Mouse (Mus musculus) intestine, postnatal 0 days (tissue): ENCODE measurements at regions not wholly inside any gene's neighbourhood (a gene's known extent, or its start where the extent isn't known, plus 50 kb on each side); places are given as distances from the start of the nearest gene placed in this dataset.

ENCODE experiments used
- ATAC-seq: fragments of 200-750 bp; cut with Nextera tagmentation; 2 replicates; pipeline ENCODE4 v1.8.0; 2017; ENCODE audit warnings: mild to moderate bottlenecking, moderate TSS enrichment, moderate library complexity
- H3K27ac ChIP-seq: fragments of 300-500 bp; sonication (generic); 2 replicates; pipeline ENCODE4 v1.5.1; 2014; ENCODE audit warnings: mild to moderate bottlenecking, low read depth, low read length, moderate library complexity
- H3K27me3 ChIP-seq: fragments of 300-500 bp; sonication (generic); replicated peaks from 2 replicates; pipeline ENCODE4 v1.6.1; 2014; ENCODE audit warnings: low read length, mixed read lengths; ENCODE audit not compliant: control insufficient read depth, insufficient read depth
- H3K36me3 ChIP-seq: fragments of 300-500 bp; sonication (generic); 2 replicates; pipeline ENCODE4 v1.6.1; 2014; ENCODE audit warnings: mild to moderate bottlenecking, moderate library complexity; ENCODE audit not compliant: control insufficient read depth, insufficient read depth
- H3K4me1 ChIP-seq: fragments of 300-500 bp; sonication (generic); replicated peaks from 2 replicates; pipeline ENCODE4 v1.6.1; 2014; ENCODE audit warnings: antibody characterized with exemption, low read length, mixed read lengths; ENCODE audit not compliant: control insufficient read depth, insufficient read depth
- H3K4me2 ChIP-seq: fragments of 300-500 bp; sonication (generic); replicated peaks from 2 replicates; pipeline ENCODE4 v1.6.1; 2014; ENCODE audit warnings: low read depth, mild to moderate bottlenecking, moderate library complexity
- H3K4me3 ChIP-seq: fragments of 300-500 bp; sonication (generic); 2 replicates; pipeline ENCODE4 v1.5.1; 2014; ENCODE audit warnings: low read depth, low read length
- H3K9ac ChIP-seq: fragments of 300-500 bp; sonication (generic); 2 replicates; pipeline ENCODE4 v1.6.1; 2014; ENCODE audit warnings: mild to moderate bottlenecking, low read depth, low read length
- H3K9me3 ChIP-seq: fragments of 300-500 bp; sonication (generic); 2 replicates; pipeline ENCODE4 v1.6.1; 2016; ENCODE audit warnings: mixed run types; ENCODE audit not compliant: control insufficient read depth
- CTCF ChIP-seq: sonication (generic); IDR thresholded peaks from 2 replicates; pipeline ENCODE4 v1.5.1; 2016; ENCODE audit warnings: low read depth, mild to moderate bottlenecking, control low read depth, antibody characterized with exemption, moderate library complexity
- WGBS: fragments of 180-500 bp; shearing (Covaris S2); extraction: QIAGEN DNeasy Blood & Tissue Kit; methylation state at CpG from one replicate; pipeline ENCODE4 v1.1.7; 2014; 5-methylcytosine and 5-hydroxymethylcytosine counted together

GRCm38 (mm10) chr8:35020480-35020879, 745.1 kb upstream of the Gm19410 start:
- no peaks in the 10 kb centered on the region for H3K27me3 ChIP-seq
- H3K27ac ChIP-seq = no peak overlapping the region
- no peak for ATAC-seq
- H3K36me3 ChIP-seq = no peaks in the 10 kb centered on the region
- H3K4me1 ChIP-seq = no peaks in the 10 kb centered on the region
- WGBS = 92% methylated on average over 8 of the region's 8 CpGs
- no peaks in the 10 kb centered on the region for H3K9me3 ChIP-seq
- no peak overlapping the region for H3K4me3 ChIP-seq
- no peak overlapping the region for H3K4me2 ChIP-seq
- H3K9ac ChIP-seq = no peak overlapping the region
- TF ChIP-seq CTCF = no peak

- 71% methylated on average over 6 of the region's 6 CpGs for WGBS
- no peak for TF ChIP-seq CTCF
- no peak overlapping the region for H3K27ac ChIP-seq
- no peaks in the 10 kb centered on the region for H3K27me3 ChIP-seq
- no peaks in the 10 kb centered on the region for H3K9me3 ChIP-seq
- H3K4me1 ChIP-seq = no peaks in the 10 kb centered on the region
- no peak overlapping the region for H3K4me3 ChIP-seq
- ATAC-seq = no peak
- no peaks in the 10 kb centered on the region for H3K36me3 ChIP-seq
- H3K4me2 ChIP-seq = no peak overlapping the region
- H3K9ac ChIP-seq = no peak overlapping the region
Observed at GRCm38 (mm10) chr8:35022649-35023048, 742.9 kb upstream of the Gm19410 start.

- no peak for TF ChIP-seq CTCF
- ATAC-seq = no peak
- Histone ChIP-seq H3K9me3 (no peaks in the 10 kb centered on the region), H3K4me3 (no peak overlapping the region), H3K4me1 (no peaks in the 10 kb centered on the region), H3K27me3 (no peaks in the 10 kb centered on the region), H3K9ac (no peak overlapping the region), H3K36me3 (no peaks in the 10 kb centered on the region), H3K4me2 (no peak overlapping the region), H3K27ac (no peak overlapping the region)
- WGBS = 40% methylated on average over 3 of the region's 3 CpGs
Observed at GRCm38 (mm10) chr8:35047798-35048197, 717.8 kb upstream of the Gm19410 start.

- Histone ChIP-seq H3K4me1 (no peaks in the 10 kb centered on the region), H3K27me3 (no peaks in the 10 kb centered on the region), H3K9ac (no peak overlapping the region), H3K4me2 (no peak overlapping the region), H3K4me3 (no peak overlapping the region), H3K9me3 (no peaks in the 10 kb centered on the region), H3K36me3 (no peaks in the 10 kb centered on the region), H3K27ac (no peak overlapping the region)
- TF ChIP-seq CTCF = no peak
- ATAC-seq = no peak
- WGBS = 90% methylated on average over 4 of the region's 4 CpGs
Observed at GRCm38 (mm10) chr8:35053444-35053843, 712.1 kb upstream of the Gm19410 start.

GRCm38 (mm10) chr8:35061048-35061447, 704.5 kb upstream of the Gm19410 start:
- no peak for ATAC-seq
- WGBS = 85% methylated on average over 5 of the region's 5 CpGs

GRCm38 (mm10) chr8:35068228-35068627, 697.4 kb upstream of the Gm19410 start:
- no peaks in the 10 kb centered on the region for H3K9me3 ChIP-seq
- no peak for TF ChIP-seq CTCF
- 87% methylated on average over 2 of the region's 2 CpGs for WGBS
- H3K36me3 ChIP-seq = no peaks in the 10 kb centered on the region
- no peaks in the 10 kb centered on the region for H3K27me3 ChIP-seq
- ATAC-seq = no peak
- H3K9ac ChIP-seq = no peak overlapping the region
- no peaks in the 10 kb centered on the region for H3K4me1 ChIP-seq
- H3K4me3 ChIP-seq = no peak overlapping the region
- no peak overlapping the region for H3K4me2 ChIP-seq
- no peak overlapping the region for H3K27ac ChIP-seq

More at GRCm38 (mm10) chr8:35061048-35061447, 704.5 kb upstream of the Gm19410 start:
- no peak for TF ChIP-seq CTCF
- no peak overlapping the region for H3K27ac ChIP-seq
- H3K4me1 ChIP-seq = no peaks in the 10 kb centered on the region
- H3K9ac ChIP-seq = no peak overlapping the region
- H3K4me3 ChIP-seq = no peak overlapping the region
- H3K9me3 ChIP-seq = no peaks in the 10 kb centered on the region
- H3K36me3 ChIP-seq = no peaks in the 10 kb centered on the region
- no peaks in the 10 kb centered on the region for H3K27me3 ChIP-seq
- H3K4me2 ChIP-seq = no peak overlapping the region
